Mouse (Mus musculus): ENCODE data around the gene Gdi1.

- TF ChIP-seq CTCF (IDR thresholded peaks at IDR 0.05; ENCODE audit: low read depth) (no peak), EP300 (IDR thresholded peaks at IDR 0.05; ENCODE audit: low read depth) (no peak; the same call in 1 of the 2 replicates)
Observed at GRCm38 (mm10) chrX:74282395-74283091, 22.3 kb upstream of the Gdi1 start.
